ENCODE assay signal across 9 mouse cellular contexts in the genomic region with DNA sequence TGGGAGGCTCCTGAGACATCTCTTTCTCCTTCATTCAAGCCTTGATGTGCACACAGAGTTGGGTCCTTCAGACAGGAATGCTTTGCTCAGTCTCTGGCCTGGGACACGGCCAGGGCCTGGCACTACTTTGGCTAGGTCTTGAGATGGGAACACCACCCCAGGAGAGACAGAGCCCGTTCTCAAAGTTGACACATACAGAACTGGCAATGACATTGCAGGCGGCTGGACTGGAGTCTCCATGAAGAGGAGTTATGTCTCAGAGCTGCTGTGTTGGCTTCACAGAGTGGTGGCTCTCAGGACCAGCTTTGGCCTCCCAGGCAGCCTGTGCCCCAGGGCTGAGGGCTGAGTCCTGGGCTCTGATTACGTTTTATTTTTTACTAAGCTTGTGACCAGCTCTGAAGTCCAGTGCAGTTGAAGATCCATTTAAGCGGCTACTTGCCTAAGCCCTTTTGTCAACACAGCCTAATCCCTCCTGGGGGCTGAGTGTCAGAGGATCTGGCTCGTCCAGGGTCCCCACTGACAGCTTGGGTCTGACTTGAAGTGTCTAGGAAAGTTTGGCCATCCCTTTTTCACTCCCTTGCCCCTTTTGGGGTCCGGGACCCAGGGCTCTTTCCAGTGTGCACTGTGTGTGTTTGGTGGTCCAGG. TPM values are rescaled to one million over a fixed set of nuclear protein-coding genes. Genes with fewer than 3 reads are reported as not detected.
DNase-seq lines count a peak whose midpoint lies in the region; ATAC-seq and TF ChIP-seq lines count a peak whose summit lies in the region.
"Had no signal": no experiment of that assay in that cellular context is flagged by ENCODE, and none has a peak within 500 bp of the region (broad histone marks: within the 10 kb centered on the region; RNA-seq: fewer than 3 reads in every experiment).

No protein-coding gene starts in this region.

- H3K4me3 ChIP-seq in lung, embryonic 14.5 days (ENCODE audit: low read depth, low read length), result peak overlapping the region; percentile 90
- H3K4me3 ChIP-seq in heart, embryonic 16.5 days (ENCODE audit: low read length), result peak overlapping the region; percentile 66
- no peak overlapping the region; the same call in 1 of the 2 replicates for H3K4me3 ChIP-seq in neural tube, embryonic 14.5 days (ENCODE audit: low read depth, low read length)

- no peaks in the 10 kb centered on the region for H3K9me3 ChIP-seq in lung, embryonic 14.5 days (ENCODE audit: low read depth, low read length)
- no peaks in the 10 kb centered on the region for H3K9me3 ChIP-seq in heart, embryonic 16.5 days (replicated peaks; ENCODE audit: control insufficient read depth, low read length)
- no peaks in the 10 kb centered on the region for H3K9me3 ChIP-seq in neural tube, embryonic 14.5 days (ENCODE audit: control insufficient read depth, low read length)

- H3K4me2 ChIP-seq in lung, embryonic 14.5 days, result peak overlapping the region; percentile 98
- peak overlapping the region; percentile 73 for H3K4me2 ChIP-seq in heart, embryonic 16.5 days (ENCODE audit: low read depth, low read length)
- peak overlapping the region; percentile 98 for H3K4me2 ChIP-seq in neural tube, embryonic 14.5 days (ENCODE audit: low read depth, low read length)

- no peaks in the 10 kb centered on the region for H3K27me3 ChIP-seq in lung, embryonic 14.5 days (ENCODE audit: insufficient read depth, low read length)
- H3K27me3 ChIP-seq in heart, embryonic 16.5 days (ENCODE audit: control insufficient read depth, insufficient read depth, low read length), result no peaks in the 10 kb centered on the region
- H3K27me3 ChIP-seq in neural tube, embryonic 14.5 days (ENCODE audit: control insufficient read depth, insufficient read depth, low read length), result peaks cover 3% of the 10 kb centered on the region; the same call in 1 of the 2 replicates

- H3K27ac ChIP-seq in lung, embryonic 14.5 days (ENCODE audit: low read depth), result peak overlapping the region; percentile 74
- peak overlapping the region; percentile 97 for H3K27ac ChIP-seq in heart, embryonic 16.5 days (ENCODE audit: low read length)
- no peak overlapping the region for H3K27ac ChIP-seq in neural tube, embryonic 14.5 days (ENCODE audit: low read depth, low read length)

- no peak for TF ChIP-seq CTCF in lung, embryonic 14.5 days (IDR thresholded peaks at IDR 0.05; ENCODE audit: low read depth)

- WGBS in lung, embryonic 14.5 days, result 22% methylated on average over 7 of the region's 7 CpGs
- WGBS in heart, embryonic 16.5 days, result 28% methylated on average over 7 of the region's 7 CpGs
- WGBS in neural tube, embryonic 14.5 days, result 49% methylated on average over 7 of the region's 7 CpGs

- H3K36me3 ChIP-seq in lung, embryonic 14.5 days (ENCODE audit: insufficient read depth), result no peaks in the 10 kb centered on the region
- no peaks in the 10 kb centered on the region for H3K36me3 ChIP-seq in heart, embryonic 16.5 days (ENCODE audit: control insufficient read depth, insufficient read depth)
- no peaks in the 10 kb centered on the region for H3K36me3 ChIP-seq in neural tube, embryonic 14.5 days (ENCODE audit: control insufficient read depth, insufficient read depth, low read length)
- H3K36me3 ChIP-seq: G1E had no signal

- no peak for ATAC-seq in lung, embryonic 14.5 days (ENCODE audit: insufficient read depth)
- ATAC-seq in heart, embryonic 16.5 days (replicated peaks; ENCODE audit: extremely low read depth, insufficient read depth, low FRiP score), result no peak
- ATAC-seq in neural tube, embryonic 14.5 days (ENCODE audit: low read depth), result no peak

- DNase-seq in lung, embryonic 14.5 days, result no peak
- no peak for DNase-seq in lung, adult 18-20 months
- DNase-seq in kidney, postnatal 4 days, result peak; percentile 24 to 37
- DNase-seq in cerebellum, adult 8-10 months, result no peak
- DNase-seq in frontal cortex, postnatal 25 days (ENCODE audit: low spot score in 2 of 2), result no peak
- no peak for DNase-seq in adrenal gland, postnatal 36 days

- H3K9ac ChIP-seq in lung, embryonic 14.5 days, result peak overlapping the region; percentile 95
- peak overlapping the region; percentile 94 for H3K9ac ChIP-seq in heart, embryonic 16.5 days (ENCODE audit: low read length)
- H3K9ac ChIP-seq in neural tube, embryonic 14.5 days (replicated peaks; ENCODE audit: low read depth, low read length), result no peak overlapping the region

- peaks cover 39% of the 10 kb centered on the region for H3K4me1 ChIP-seq in lung, embryonic 14.5 days (ENCODE audit: insufficient read depth)
- peaks cover 51% of the 10 kb centered on the region for H3K4me1 ChIP-seq in heart, embryonic 16.5 days (ENCODE audit: control insufficient read depth, insufficient read depth, low read length)
- peaks cover 52% of the 10 kb centered on the region for H3K4me1 ChIP-seq in neural tube, embryonic 14.5 days (ENCODE audit: control insufficient read depth, insufficient read depth, low read length)

RNA-seq across cellular contexts. Expression of gene Rxra, which starts 2.7 kb away (rescaled TPM):
- polyA plus RNA-seq in lung, embryonic 14.5 days (2014; fragmentation: Nextera tagmentation; extraction: Ambion mirVana), result 9.1 and 10.3 TPM in 2 replicates
- polyA plus RNA-seq in heart, embryonic 16.5 days (2015; fragmentation: Nextera tagmentation; extraction: Ambion mirVana), result 6.6 and 8.4 TPM in 2 replicates
- 1.6 and 2.7 TPM in 2 replicates for polyA plus RNA-seq in neural tube, embryonic 14.5 days (2014; fragmentation: Nextera tagmentation; extraction: Ambion mirVana)
- total RNA-seq in adrenal gland, postnatal 36 days (2021), result 10 to 100 TPM; 49.2 to 51.4 TPM
- polyA plus RNA-seq: G1E had no signal

Comparison
In these comparisons a context has a peak if more than half of its experiments do, and no peak if none do; other contexts are left out.
1. DNase-seq: peak in kidney, postnatal 4 days (2 of 2); none in lung, embryonic 14.5 days (single experiment), lung, adult 18-20 months (0 of 2), cerebellum, adult 8-10 months (single experiment), frontal cortex, postnatal 25 days (0 of 2) and adrenal gland, postnatal 36 days (0 of 2).
2. Peak in every context shown above with its lines, with median percentiles within 50 percentile points of each other: H3K4me2 ChIP-seq.